1 mouse cellular context compared by ENCODE assay signal in the genomic region with DNA sequence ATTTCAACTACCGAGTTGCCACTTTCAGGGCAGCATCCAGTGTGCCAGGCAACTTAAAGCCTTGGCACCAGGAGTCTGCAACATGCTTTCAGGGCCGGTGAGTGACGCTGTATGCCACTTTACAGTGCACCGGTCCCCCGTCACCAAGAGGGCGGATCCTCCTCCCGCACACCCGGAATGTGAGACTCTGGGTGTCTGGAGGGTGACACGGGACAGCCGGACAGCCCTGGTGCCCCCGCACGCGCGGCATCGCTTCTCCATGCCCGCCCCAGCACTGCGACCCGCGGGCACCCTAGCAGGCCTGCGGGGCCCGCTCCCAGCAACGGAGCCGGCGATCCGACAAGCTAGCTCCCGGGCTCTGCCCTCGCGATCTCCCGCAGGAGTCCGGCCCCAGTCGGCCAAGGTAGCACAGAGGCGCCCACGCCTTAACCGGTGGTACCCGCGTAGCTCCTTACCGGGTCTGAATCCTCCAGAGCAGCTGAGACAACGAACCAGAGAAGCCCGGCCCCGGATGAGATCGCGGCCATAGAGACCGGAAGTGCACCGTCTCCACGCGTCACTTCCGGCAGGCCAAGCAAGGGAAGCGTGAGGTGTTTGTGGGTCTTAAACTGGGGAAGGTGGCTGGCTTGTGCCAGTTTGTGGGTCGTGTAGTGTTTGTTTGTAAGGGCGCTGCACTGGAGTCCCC.
A peak's percentile ranks its signal among the peaks of the same experiment; 100 is the strongest.
TF ChIP-seq lines count a peak whose summit lies in the region.

Gene Zcchc9, minus strand, starts transcription at position 551 of the 685 bp plus-strand sequence.

TF ChIP-seq in CH12.LX, 34 proteins besides CTCF, POLR2A, EP300 and RAD21 (continued from another document):
- no peak for TF ChIP-seq JUND (conservative IDR thresholded peaks at IDR 0.05; ENCODE audit: low read depth, low read length)
- peak; percentile 42; the same call in 1 of the 2 replicates for TF ChIP-seq IRF4 (IDR thresholded peaks at IDR 0.05; ENCODE audit: low read depth, low read length)
- TF ChIP-seq PAX5 (IDR thresholded peaks at IDR 0.05; ENCODE audit: low read length), result no peak
- peak; percentile 88 for TF ChIP-seq HCFC1 (IDR thresholded peaks at IDR 0.05; ENCODE audit: low read depth, low read length)
- peak; percentile 85 for TF ChIP-seq NELFE (IDR thresholded peaks at IDR 0.05; ENCODE audit: low read depth, low read length)
- TF ChIP-seq MEF2A (IDR thresholded peaks at IDR 0.05; ENCODE audit: borderline replicate concordance, low read depth, low read length), result no peak
- TF ChIP-seq USF1 (IDR thresholded peaks at IDR 0.05; ENCODE audit: low read depth, low read length), result no peak
- TF ChIP-seq ZC3H11A (IDR thresholded peaks at IDR 0.05; ENCODE audit: low read depth, low read length), result no peak
- TF ChIP-seq TCF12 (IDR thresholded peaks at IDR 0.05; ENCODE audit: low read depth, low read length), result peak; percentile 90
- peak; percentile 78; the same call in 1 of the 2 replicates for TF ChIP-seq TBP (conservative IDR thresholded peaks at IDR 0.05; ENCODE audit: low read depth, low read length)
- no peak; the same call in 1 of the 2 replicates for TF ChIP-seq POLR2AphosphoS2 (IDR thresholded peaks at IDR 0.05; ENCODE audit: low read depth, low read length)
- TF ChIP-seq NRF1 (IDR thresholded peaks at IDR 0.05; ENCODE audit: low read depth, low read length), result 0 out of 2 replicates have a peak, but pooled peaks have one; percentile 5
- no peak for TF ChIP-seq E2F4 (IDR thresholded peaks at IDR 0.05; ENCODE audit: insufficient replicate concordance, low read depth, low read length)
- no peak for TF ChIP-seq USF2 (conservative IDR thresholded peaks at IDR 0.05; ENCODE audit: low read depth, low read length)
- TF ChIP-seq RCOR1 (conservative IDR thresholded peaks at IDR 0.05; ENCODE audit: low read depth, low read length), result no peak
- peak; percentile 33; the same call in 1 of the 2 replicates for TF ChIP-seq SIN3A (IDR thresholded peaks at IDR 0.05; ENCODE audit: low read length)
- peak; percentile 85 for TF ChIP-seq MXI1 (IDR thresholded peaks at IDR 0.05; ENCODE audit: low read depth, low read length)
- no peak for TF ChIP-seq JUN (IDR thresholded peaks at IDR 0.05; ENCODE audit: insufficient read depth, low read depth, low read length)
- peak; percentile 34; the same call in 1 of the 2 replicates for TF ChIP-seq MYC (IDR thresholded peaks at IDR 0.05; ENCODE audit: low read depth, low read length)
- peak; percentile 87 for TF ChIP-seq ELF1 (IDR thresholded peaks at IDR 0.05; ENCODE audit: low read depth, low read length)
- peak; percentile 59 for TF ChIP-seq BHLHE40 (IDR thresholded peaks at IDR 0.05; ENCODE audit: low read depth, low read length)
- peak; percentile 73; the same call in 1 of the 2 replicates for TF ChIP-seq KAT2A (IDR thresholded peaks at IDR 0.05; ENCODE audit: insufficient replicate concordance, low read length)
- peak; percentile 92; the same call in 1 of the 2 replicates for TF ChIP-seq CHD1 (IDR thresholded peaks at IDR 0.05; ENCODE audit: low read depth, low read length)
- TF ChIP-seq GABPA (IDR thresholded peaks at IDR 0.05; ENCODE audit: insufficient replicate concordance, low read depth, low read length), result no peak
- 0 out of 2 replicates have a peak, but pooled peaks have one; percentile 5 for TF ChIP-seq ETS1 (conservative IDR thresholded peaks at IDR 0.05; ENCODE audit: low read depth, low read length)
- peak; percentile 18 for TF ChIP-seq SMC3 (IDR thresholded peaks at IDR 0.05; ENCODE audit: low read depth, low read length)
